Mouse (Mus musculus): Measurements from ENCODE around the gene Rin2. TPM values are rescaled to one million over a fixed set of nuclear protein-coding genes. Genes with fewer than 3 reads are reported as not detected.
"Not testable (repeated sequence)": the region's sequence is repeated elsewhere in the genome, so short reads cannot be mapped to it uniquely, and the experiment has no call there.

Gene Rin2
- polyA plus RNA-seq, 2 experiments from 2014 or later: 3.4 to 4.6 TPM

DNA sequence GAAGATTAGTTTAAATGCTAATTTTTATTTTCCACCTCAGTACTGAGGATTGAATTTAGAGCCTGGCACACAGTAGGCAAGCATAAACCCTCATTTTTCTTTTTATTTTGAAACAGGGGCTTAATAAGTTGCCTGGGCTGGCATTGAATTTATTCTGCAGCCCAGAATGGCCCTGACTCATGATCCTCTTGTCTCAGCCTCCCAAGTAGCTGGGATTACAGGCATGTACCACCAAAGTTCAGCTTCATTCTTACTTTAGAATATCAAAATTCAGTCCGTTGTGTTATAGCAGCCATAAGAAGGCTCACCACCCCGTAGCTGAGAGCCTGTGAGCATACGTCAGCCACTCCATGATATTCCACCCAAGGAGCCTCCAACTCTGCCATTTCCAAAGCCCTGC, 191.2 kb downstream of the Rin2 start:
- no peak for ATAC-seq

- no peak for ATAC-seq
Observed at GRCm38 (mm10) chr2:145866695-145867449, 191.9 kb downstream of the Rin2 start.

- no peak for ATAC-seq
Observed at GRCm38 (mm10) chr2:145871308-145871707, 196.3 kb downstream of the Rin2 start.

DNA sequence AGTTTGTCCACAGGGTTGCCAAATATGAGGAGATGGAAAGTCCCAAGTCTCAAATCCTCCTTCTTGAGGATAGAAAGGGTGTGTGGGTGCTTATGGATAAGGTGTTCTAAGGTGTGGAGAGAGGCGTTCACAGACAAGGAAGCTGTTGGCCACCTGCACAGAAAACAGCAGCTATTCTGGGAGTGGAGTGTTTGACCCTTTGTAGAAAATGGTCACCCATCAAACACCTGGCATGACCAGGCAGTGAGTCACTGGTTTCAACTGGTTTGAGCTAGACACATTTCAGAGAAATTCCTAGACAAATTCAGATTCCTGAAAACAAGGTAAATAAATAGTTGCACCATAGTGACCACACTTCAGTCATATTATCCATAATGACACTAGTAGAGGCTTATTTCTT, 197.1 kb downstream of the Rin2 start:
- no peak for ATAC-seq

DNA sequence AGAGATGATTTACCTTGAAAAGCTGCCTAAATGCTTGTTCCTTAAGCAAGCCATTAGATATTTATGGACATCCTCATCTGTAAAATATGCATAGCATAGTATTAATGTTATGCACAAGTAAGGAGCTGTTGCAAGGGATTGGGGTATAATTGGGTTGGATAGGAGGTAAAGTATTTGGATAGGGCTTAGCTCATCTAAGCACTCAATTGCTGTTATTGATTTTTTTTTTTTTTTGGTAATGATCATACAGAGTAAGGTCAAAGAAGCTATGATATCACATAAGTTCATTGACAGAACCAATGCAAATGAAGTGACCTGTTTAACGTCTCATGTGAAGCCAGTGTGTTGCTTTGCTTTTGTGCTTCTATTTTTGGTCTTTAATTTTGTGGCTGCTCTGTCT, 198.9 kb downstream of the Rin2 start:
- no peak for ATAC-seq

DNA sequence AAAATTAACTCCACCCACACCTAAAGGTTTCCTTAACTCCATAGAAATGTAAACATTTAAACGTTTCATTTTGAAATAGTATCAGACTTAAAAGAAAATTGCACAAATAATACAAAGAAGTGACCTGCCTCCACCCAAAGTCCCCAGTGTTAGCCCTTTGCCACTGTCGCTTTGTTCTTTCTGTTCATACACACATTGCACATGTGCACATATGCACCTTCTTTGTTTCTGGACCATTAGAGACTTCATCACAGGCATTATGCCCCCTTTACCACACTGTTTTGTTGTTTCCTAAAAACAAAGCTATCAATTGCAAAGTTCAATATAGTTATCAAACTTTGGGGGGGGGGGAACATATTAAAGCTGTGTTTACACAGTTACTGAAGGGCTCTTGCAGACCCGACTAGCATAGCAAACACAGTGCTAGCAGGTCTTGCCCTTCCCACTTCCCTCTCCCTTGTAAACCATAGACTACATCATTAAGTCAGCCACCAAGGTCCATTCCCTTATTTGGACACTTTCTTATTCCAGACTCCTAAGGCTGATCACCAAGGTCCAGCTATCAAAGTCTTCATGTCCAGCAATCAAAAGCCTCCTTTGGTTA, 200.0 kb downstream of the Rin2 start:
- ATAC-seq: no peak

GRCm38 (mm10) chr2:145877191-145877590, 202.2 kb downstream of the Rin2 start:
- no peak for ATAC-seq

- no peak for ATAC-seq
Observed at GRCm38 (mm10) chr2:145880887-145881747, 206.1 kb downstream of the Rin2 start.

DNA sequence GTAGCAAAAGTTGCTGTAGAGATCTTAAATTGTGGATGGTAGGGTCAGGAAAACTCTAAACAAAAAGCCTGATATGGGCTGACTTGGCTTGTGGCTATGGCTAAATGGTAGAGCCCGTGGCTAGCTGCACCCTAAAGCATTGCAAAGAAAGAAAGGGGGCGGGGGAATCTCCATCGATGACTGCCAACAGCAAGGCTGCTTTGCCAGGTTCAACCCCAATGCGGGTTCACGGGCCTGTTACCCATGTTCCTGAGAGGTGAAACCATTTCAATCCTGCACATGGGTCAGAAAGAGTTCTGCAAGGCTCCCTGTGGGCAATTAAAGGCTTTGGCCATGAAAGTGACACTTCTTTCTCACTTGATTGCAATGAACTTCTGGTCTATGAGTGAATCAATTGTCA, 206.9 kb downstream of the Rin2 start:
- ATAC-seq: no peak

- no peak for ATAC-seq
Observed at GRCm38 (mm10) chr2:145882398-145882797, 207.4 kb downstream of the Rin2 start.

DNA sequence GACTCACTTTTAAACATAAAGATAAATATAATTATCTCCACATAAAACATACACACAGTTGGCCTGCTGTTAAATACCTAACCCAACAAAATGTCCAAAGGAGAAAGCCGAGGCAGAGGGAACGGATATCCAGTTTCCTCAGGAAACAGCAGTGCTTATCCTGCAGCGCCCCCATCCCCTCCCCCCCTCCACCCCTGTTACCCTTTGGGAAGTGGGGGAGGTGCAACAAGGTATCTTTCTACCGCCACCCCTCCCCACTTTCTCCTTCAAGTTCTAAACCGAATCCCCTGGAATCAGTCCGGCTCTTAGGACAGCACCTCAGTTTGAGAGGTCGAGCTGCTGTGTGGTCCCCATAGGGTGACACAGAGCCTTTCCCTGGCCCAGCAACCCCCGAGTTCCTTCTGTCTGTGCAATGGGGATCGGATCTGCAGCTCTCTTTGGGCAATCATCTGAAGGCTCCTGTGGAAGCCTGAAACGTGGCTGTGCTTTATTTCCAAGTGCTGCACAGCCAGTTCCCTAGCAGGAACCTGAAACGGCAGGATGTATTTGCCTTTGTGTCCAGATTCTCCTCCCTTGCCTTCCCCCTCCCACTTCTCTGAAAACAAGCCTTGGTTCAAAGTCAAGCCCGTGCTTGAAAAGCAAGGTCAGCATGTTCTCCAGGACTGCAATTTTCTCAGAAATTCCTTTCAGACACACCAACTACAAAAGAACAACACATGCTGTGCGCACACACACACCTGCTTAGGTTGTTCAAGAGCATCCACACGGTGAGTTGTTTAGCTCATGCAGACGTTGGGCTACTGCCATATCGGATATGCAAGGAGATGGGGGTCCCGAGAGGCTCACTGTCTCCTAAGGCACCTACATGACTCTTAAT, 209.3 kb downstream of the Rin2 start:
- ATAC-seq: no peak

DNA sequence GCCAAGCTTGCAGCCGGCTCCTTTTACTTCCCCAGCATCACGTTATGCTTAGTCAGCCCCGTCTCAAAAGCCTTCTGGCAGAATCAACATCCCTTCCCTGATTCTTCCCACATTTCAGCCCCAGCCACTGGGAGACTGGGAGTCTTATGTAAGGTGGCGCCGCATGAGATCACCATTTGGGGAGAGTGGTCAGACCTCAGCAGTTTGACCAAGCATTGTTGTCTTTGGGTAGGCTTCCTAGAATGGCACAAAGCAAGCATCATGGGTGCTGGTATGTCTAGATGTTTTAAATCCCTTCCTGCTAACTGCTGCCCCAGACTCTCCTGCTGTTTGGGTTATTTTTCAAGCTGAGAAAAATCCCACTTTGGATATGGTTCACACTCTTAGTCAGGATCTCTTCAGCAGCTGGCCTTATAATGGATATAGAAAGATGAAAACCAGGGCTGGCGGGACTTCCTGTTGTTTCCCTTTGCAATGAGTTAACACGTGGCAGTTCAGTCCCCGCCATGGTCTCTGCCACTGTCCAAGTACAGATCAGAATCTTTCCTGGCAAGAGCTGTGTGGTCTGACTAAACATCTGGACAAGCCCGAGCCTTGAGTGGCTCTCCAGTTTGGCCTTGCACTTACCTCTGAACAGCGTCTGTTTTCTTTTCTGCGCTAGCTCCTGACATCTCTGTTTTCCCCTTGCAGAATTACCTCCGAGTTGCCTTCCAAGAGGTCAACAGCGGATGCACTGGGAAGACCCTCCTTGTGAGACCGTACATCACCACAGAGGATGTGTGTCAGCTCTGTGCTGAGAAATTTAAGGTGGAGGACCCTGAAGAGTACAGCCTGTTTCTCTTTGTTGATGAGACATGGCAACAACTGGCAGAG, 210.1 kb downstream of the Rin2 start:
- no peak for ATAC-seq

- no peak for ATAC-seq
Observed at GRCm38 (mm10) chr2:145887937-145888765, 213.1 kb downstream of the Rin2 start.

GRCm38 (mm10) chr2:145888766-145889480, 213.9 kb downstream of the Rin2 start:
- ATAC-seq: no peak

GRCm38 (mm10) chr2:145890571-145890970, 215.6 kb downstream of the Rin2 start:
- no peak for ATAC-seq

GRCm38 (mm10) chr2:145893756-145894155, 218.7 kb downstream of the Rin2 start:
- no peak for ATAC-seq

DNA sequence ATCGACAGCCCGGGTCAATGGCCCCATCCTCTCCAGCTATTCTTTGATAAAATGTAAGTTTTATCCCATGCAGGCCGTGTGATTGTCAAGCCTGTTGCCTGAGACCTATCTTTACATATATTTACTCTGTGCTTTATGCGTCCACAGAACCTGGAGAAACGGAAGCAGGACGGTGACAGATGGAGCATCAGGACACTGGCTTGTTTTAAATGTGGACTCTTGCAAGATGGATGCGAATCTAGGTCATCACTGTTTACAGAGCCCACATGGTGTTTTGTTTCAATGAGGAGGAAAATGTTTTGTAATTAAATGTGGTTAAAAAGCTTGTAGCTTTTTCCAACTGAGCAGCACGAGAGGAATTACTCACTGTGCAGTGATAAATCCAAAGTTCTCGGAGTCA, 223.1 kb downstream of the Rin2 start:
- ATAC-seq: no peak

- ATAC-seq: not testable (repeated sequence)
Observed at GRCm38 (mm10) chr2:145900318-145900717, 225.3 kb downstream of the Rin2 start.

DNA sequence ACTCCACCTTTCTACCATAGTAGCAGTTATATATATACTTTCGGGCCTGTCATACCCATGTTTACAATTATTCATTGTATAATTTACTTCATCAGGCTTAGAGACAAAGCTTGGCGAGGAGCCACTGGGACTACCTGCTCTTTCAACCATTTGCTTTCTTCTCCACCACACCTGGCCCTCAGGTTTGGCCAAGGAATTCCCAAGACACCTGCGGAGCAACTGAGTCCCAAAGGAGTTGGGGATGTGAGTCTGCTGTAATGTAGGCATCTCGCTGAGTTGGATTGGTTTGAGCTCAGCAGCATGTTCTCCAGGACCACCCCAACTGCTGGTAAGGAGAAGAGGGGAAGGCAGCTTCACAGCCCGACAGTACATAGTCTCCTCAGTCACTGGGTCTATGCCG, 226.8 kb downstream of the Rin2 start, which contains the start of gene Naa20:
Gene Naa20 (plus strand): TSS at position 239 of the 400 bp plus-strand sequence.
- no peak for ATAC-seq

Measured in CD4-positive, CD25-positive, alpha-beta regulatory T cell, adult 4 months (primary cell).